Mouse (Mus musculus) thymus, postnatal 14 days (tissue): ENCODE data around the gene Thy1.

Experiments used
- DNase-seq: peaks from one replicate; pipeline ENCODE4 v3.0.0; 2021

Thy1 gene

GRCm38 (mm10) chr9:44067960-44068330 lies 24.8 kb downstream of the Thy1 start:
- peak; percentile 16 for DNase-seq

- DNase-seq, result no peak
Measured at GRCm38 (mm10) chr9:44069252-44069651, 26.1 kb downstream of the Thy1 start.

- no peak for DNase-seq
Measured at GRCm38 (mm10) chr9:44070113-44070843, 27.1 kb downstream of the Thy1 start.

GRCm38 (mm10) chr9:44070844-44071231 lies 27.7 kb downstream of the Thy1 start:
- no peak for DNase-seq

GRCm38 (mm10) chr9:44071914-44072598 lies 28.9 kb downstream of the Thy1 start:
- DNase-seq, result no peak

- DNase-seq, result no peak
Measured at GRCm38 (mm10) chr9:44072599-44072915, 29.4 kb downstream of the Thy1 start.

GRCm38 (mm10) chr9:44073115-44073514 lies 29.9 kb downstream of the Thy1 start:
- DNase-seq, result no peak

GRCm38 (mm10) chr9:44074395-44075275 lies 31.5 kb downstream of the Thy1 start:
- peak; percentile 57 for DNase-seq

GRCm38 (mm10) chr9:44075276-44075995 lies 32.3 kb downstream of the Thy1 start:
- no peak for DNase-seq

- no peak for DNase-seq
Measured at GRCm38 (mm10) chr9:44075996-44076763, 33.0 kb downstream of the Thy1 start.

- peak; percentile 66 for DNase-seq
Measured at GRCm38 (mm10) chr9:44076764-44077120, 33.6 kb downstream of the Thy1 start.

GRCm38 (mm10) chr9:44077266-44077910 lies 34.2 kb downstream of the Thy1 start:
- DNase-seq, result no peak

GRCm38 (mm10) chr9:44078136-44078797 lies 35.1 kb downstream of the Thy1 start:
- no peak for DNase-seq

- DNase-seq, result no peak
Measured at GRCm38 (mm10) chr9:44078955-44079756, 36.0 kb downstream of the Thy1 start.

- no peak for DNase-seq
Measured at GRCm38 (mm10) chr9:44079997-44080780, 37.0 kb downstream of the Thy1 start.

GRCm38 (mm10) chr9:44080953-44081352 lies 37.8 kb downstream of the Thy1 start:
- DNase-seq, result no peak

GRCm38 (mm10) chr9:44081581-44081980 lies 38.4 kb downstream of the Thy1 start:
- no peak for DNase-seq

GRCm38 (mm10) chr9:44082266-44082665 lies 39.1 kb downstream of the Thy1 start:
- no peak for DNase-seq

- DNase-seq, result no peak
Measured at GRCm38 (mm10) chr9:44083392-44084121, 40.4 kb downstream of the Thy1 start.
